Mouse (Mus musculus) stomach, postnatal 0 days (tissue): Measurements from ENCODE around the gene Cdk10. TPM values are rescaled to one million over a fixed set of nuclear protein-coding genes. Genes with fewer than 3 reads are reported as not detected.
"Not testable (repeated sequence)": the region's sequence is repeated elsewhere in the genome, so short reads cannot be mapped to it uniquely, and the experiment has no call there.

Experiments
- ATAC-seq: fragments of 200-750 bp; cut with Nextera tagmentation; 2 replicates; pipeline ENCODE4 v1.8.0; 2017; ENCODE audit not compliant: low FRiP score, low TSS enrichment
- DNase-seq: peaks from one replicate; pipeline ENCODE4 v3.0.0-alpha.2; 2016; ENCODE audit warnings: low spot score
- H3K27ac ChIP-seq: fragments of 300-500 bp; sonication (generic); replicated peaks from 2 replicates; pipeline ENCODE4 v1.5.1; 2014; ENCODE audit warnings: mild to moderate bottlenecking, control low read depth
- H3K27me3 ChIP-seq: fragments of 300-500 bp; sonication (generic); 2 replicates; pipeline ENCODE4 v1.6.1; 2014; ENCODE audit warnings: low read length; ENCODE audit not compliant: control insufficient read depth, insufficient read depth
- H3K36me3 ChIP-seq: fragments of 300-500 bp; sonication (generic); 2 replicates; pipeline ENCODE4 v1.6.1; 2014; ENCODE audit warnings: low read length, mixed read lengths; ENCODE audit not compliant: control insufficient read depth, insufficient read depth
- H3K4me1 ChIP-seq: fragments of 300-500 bp; sonication (generic); replicated peaks from 2 replicates; pipeline ENCODE4 v1.6.1; 2014; ENCODE audit warnings: antibody characterized with exemption; ENCODE audit not compliant: control insufficient read depth, insufficient read depth
- H3K4me2 ChIP-seq: fragments of 300-500 bp; sonication (generic); replicated peaks from 2 replicates; pipeline ENCODE4 v1.6.1; 2014; ENCODE audit warnings: low read depth, mild to moderate bottlenecking, control low read depth, moderate library complexity
- H3K4me3 ChIP-seq: fragments of 300-500 bp; sonication (generic); 2 replicates; pipeline ENCODE4 v1.5.1; 2014; ENCODE audit warnings: low read depth, low read length, control low read depth
- H3K9ac ChIP-seq: fragments of 300-500 bp; sonication (generic); 2 replicates; pipeline ENCODE4 v1.6.1; 2014; ENCODE audit warnings: mild to moderate bottlenecking, low read length, control low read depth, mixed read lengths
- H3K9me3 ChIP-seq: fragments of 300-500 bp; sonication (generic); 2 replicates; pipeline ENCODE4 v1.6.1; 2016; ENCODE audit warnings: low read length; ENCODE audit not compliant: control insufficient read depth
- CTCF ChIP-seq: IDR thresholded peaks from 2 replicates; pipeline ENCODE4 v1.5.1; 2016; ENCODE audit warnings: antibody characterized with exemption, low read depth, mild to moderate bottlenecking, moderate library complexity
- EP300 ChIP-seq: optimal IDR thresholded peaks from 2 replicates; pipeline ENCODE3; 2016; ENCODE audit warnings: antibody characterized with exemption
- WGBS: fragments of 180-500 bp; shearing (Covaris S2); extraction: QIAGEN DNeasy Blood & Tissue Kit; methylation state at CpG from one replicate; pipeline ENCODE4 v1.1.7; 2014; 5-methylcytosine and 5-hydroxymethylcytosine counted together
- polyA plus RNA-seq: library from polyadenylated mRNA; unstranded; fragments of >200 nt; fragmentation: Nextera tagmentation; extraction: Ambion mirVana; gene quantifications from 2 replicates; pipeline ENCODE4 v1.2.1, GENCODE M21; 2015

Gene Cdk10
- polyA plus RNA-seq, 1 experiment from 2014 or later = 16.7 TPM

DNA sequence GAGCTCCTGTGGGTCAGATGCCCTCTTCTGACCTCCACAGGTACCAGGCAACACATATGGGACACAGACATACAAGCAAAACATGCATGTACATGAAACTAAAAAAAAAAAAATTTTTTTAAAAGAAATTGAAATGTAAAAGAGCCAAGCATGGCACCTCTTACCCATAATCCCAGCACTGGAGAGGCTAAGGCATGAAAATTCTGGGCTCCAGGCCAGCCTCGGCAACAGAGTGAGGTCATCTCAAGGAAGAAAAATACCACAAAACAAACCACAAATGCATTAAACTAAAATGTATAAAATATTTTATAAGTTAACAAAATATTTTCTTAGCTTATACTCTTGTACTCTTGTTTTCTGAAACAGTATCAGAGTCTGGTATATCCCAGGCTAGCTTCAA, 3.7 kb upstream of the Cdk10 start:
- Histone ChIP-seq H3K27ac (no peak overlapping the region), H3K4me1 (peaks cover 4% of the 10 kb centered on the region; the same call in 1 of the 2 replicates), H3K4me3 (no peak overlapping the region), H3K4me2 (no peak overlapping the region), H3K9ac (no peak overlapping the region), H3K9me3 (no peaks in the 10 kb centered on the region), H3K27me3 (no peaks in the 10 kb centered on the region), H3K36me3 (no peaks in the 10 kb centered on the region)
- no peak for DNase-seq
- ATAC-seq = no peak
- no peak for TF ChIP-seq EP300
- TF ChIP-seq CTCF = no peak
- 48% methylated on average over 1 of the region's 1 CpGs for WGBS

DNA sequence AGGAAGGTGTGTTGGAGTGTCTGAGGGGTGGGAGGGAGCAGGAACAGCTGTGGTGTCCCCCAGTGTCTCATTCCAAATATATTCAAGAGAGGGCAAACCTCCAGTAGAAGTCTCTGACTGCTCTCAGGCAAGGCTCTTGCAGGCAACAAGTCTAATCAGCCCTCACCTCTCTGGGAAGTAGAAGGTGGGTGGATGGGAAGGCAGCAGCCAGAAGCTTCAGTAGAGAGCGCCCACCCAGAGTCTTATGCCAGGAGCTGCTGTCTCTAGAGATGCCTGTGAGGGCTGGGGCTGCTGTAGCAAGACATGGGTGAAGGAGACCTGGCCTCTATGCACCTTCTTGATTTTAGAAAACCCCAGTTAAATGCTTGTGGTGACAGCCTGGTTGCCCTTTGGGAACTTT, 3.8 kb downstream of the Cdk10 start:
- WGBS = 100% methylated on average over 1 of the region's 1 CpGs
- no peak for TF ChIP-seq CTCF
- no peak for TF ChIP-seq EP300
- no peaks in the 10 kb centered on the region for H3K27me3 ChIP-seq
- H3K9ac ChIP-seq = no peak overlapping the region
- ATAC-seq = no peak
- H3K27ac ChIP-seq = no peak overlapping the region
- no peaks in the 10 kb centered on the region for H3K9me3 ChIP-seq
- no peak overlapping the region for H3K4me3 ChIP-seq
- no peak overlapping the region for H3K4me2 ChIP-seq
- H3K4me1 ChIP-seq = peaks cover 4% of the 10 kb centered on the region; the same call in 1 of the 2 replicates
- no peak for DNase-seq
- peaks cover 7% of the 10 kb centered on the region; the same call in 1 of the 2 replicates for H3K36me3 ChIP-seq

DNA sequence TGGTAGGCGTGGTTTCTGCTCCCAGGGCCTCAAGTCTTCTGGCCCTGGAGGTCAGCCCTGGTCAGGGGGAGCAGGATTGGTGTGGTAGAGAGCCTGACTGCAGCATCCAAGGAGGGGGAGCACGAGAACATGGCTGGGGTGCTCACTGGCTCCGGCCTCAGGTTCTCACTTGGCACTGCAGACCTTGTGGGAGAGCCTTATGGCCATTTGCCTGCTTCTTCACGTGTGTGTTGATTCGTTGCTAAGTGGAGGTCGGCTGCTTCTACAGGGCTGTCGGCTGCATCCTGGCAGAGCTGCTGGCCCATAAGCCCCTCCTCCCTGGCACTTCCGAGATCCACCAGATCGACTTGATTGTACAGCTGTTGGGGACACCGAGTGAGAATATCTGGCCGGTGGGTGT, 5.7 kb downstream of the Cdk10 start:
- not testable (repeated sequence) for DNase-seq, H3K4me1 ChIP-seq, H3K4me2 ChIP-seq, H3K9ac ChIP-seq, H3K36me3 ChIP-seq, ATAC-seq, H3K27ac ChIP-seq, H3K9me3 ChIP-seq, H3K27me3 ChIP-seq, H3K4me3 ChIP-seq
- WGBS = 81% methylated on average over 11 of the region's 11 CpGs

GRCm38 (mm10) chr8:123231742-123232141, 7.1 kb downstream of the Cdk10 start:
- peaks cover 7% of the 10 kb centered on the region; the same call in 1 of the 2 replicates for H3K36me3 ChIP-seq
- TF ChIP-seq CTCF (peak; percentile 59), EP300 (no peak)
- H3K4me1 ChIP-seq = peaks cover 6% of the 10 kb centered on the region
- H3K27ac ChIP-seq = no peak overlapping the region
- ATAC-seq (no peak), DNase-seq (no peak)
- no peak overlapping the region for H3K4me3 ChIP-seq
- H3K27me3 ChIP-seq = no peaks in the 10 kb centered on the region
- H3K4me2 ChIP-seq = no peak overlapping the region
- no peaks in the 10 kb centered on the region for H3K9me3 ChIP-seq
- WGBS = 52% methylated on average over 5 of the region's 5 CpGs
- no peak overlapping the region for H3K9ac ChIP-seq

DNA sequence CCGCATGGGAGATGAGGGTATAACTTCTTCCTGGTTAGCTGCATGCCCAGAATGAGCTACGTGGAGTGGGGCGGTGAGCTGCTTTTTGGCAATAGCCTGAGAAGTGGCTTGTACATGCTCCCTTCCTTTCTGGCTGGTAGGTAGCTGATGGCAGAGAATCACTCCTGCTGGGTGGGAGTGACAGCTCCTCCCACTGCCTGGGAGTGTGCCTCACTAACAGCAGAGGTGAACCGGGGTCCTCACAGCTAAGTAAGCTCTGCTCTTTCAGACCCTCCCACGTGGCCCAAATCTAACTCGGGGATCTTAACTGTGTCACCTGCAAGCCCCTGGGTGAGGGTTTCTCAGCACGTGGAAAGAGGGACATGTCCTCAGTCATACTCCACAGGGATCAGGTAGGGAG, 7.9 kb downstream of the Cdk10 start:
- no peaks in the 10 kb centered on the region for H3K9me3 ChIP-seq
- no peak overlapping the region for H3K4me2 ChIP-seq
- WGBS = 34% methylated on average over 7 of the region's 7 CpGs
- no peak for DNase-seq
- no peak overlapping the region for H3K27ac ChIP-seq
- H3K36me3 ChIP-seq = peaks cover 5% of the 10 kb centered on the region; the same call in 1 of the 2 replicates
- peaks cover 6% of the 10 kb centered on the region for H3K4me1 ChIP-seq
- no peak overlapping the region for H3K9ac ChIP-seq
- no peak overlapping the region for H3K4me3 ChIP-seq
- no peak for ATAC-seq
- no peaks in the 10 kb centered on the region for H3K27me3 ChIP-seq
- TF ChIP-seq CTCF = no peak
- TF ChIP-seq EP300 = no peak

DNA sequence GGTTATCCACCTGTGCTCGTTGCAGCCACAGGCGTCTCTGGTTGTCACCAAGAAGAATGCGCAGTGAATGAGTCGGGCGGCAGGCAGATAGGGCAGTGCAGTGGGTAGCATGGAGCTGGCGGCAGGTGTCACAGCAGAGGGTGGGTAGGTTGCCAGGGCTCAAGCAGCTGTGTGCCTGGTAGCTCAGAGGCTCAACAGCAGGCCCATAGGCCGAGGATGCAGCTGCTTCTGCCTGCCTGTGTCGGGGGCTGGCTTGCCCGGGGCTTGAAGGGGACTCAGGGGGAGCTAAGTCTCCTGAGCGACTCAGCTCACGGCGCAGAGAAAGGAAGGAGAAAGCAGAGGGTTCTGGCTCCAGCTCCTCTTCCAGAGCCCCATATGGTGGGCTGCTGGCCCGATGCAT, 8.7 kb downstream of the Cdk10 start:
- 63% methylated on average over 13 of the region's 13 CpGs for WGBS
- Histone ChIP-seq H3K4me1 (peaks cover 6% of the 10 kb centered on the region), H3K27ac (no peak overlapping the region), H3K27me3 (no peaks in the 10 kb centered on the region), H3K4me2 (no peak overlapping the region), H3K9me3 (no peaks in the 10 kb centered on the region), H3K36me3 (no peaks in the 10 kb centered on the region), H3K9ac (no peak overlapping the region), H3K4me3 (no peak overlapping the region)
- TF ChIP-seq CTCF (no peak), EP300 (no peak)
- ATAC-seq (no peak), DNase-seq (no peak)
